Mouse (Mus musculus) erythroid progenitor cell, adult 5-6 weeks (primary cell): Measurements from ENCODE around the gene Fgfrl1. TPM values are rescaled to one million over a fixed set of nuclear protein-coding genes. Genes with fewer than 3 reads are reported as not detected.

Experiments used
- ATAC-seq: replicated peaks from 2 replicates; pipeline ENCODE4 v1.8.0; 2016; ENCODE audit warnings: moderate number of reproducible peaks, mild to moderate bottlenecking, moderate TSS enrichment, inconsistent platforms; ENCODE audit not compliant: poor library complexity, low FRiP score, severe bottlenecking
- total RNA-seq, 2 experiments: library from RNA; stranded (forward) in 1 of 2; stranded (reverse) in 1 of 2; fragments of 150-400 nt in 1 of 2; fragments of 186-747, 209-891 nt in 1 of 2; gene quantifications; 2 replicates each; pipeline versions ENCODE4 v1.2.3 to v1.2.4; 2015 to 2017; ENCODE audit warnings: low replicate concordance in 2 of 2

Gene Fgfrl1
- total RNA-seq, 2 experiments from 2014 or later, result 21.5 to 22.2 TPM

- peak; percentile 56 for ATAC-seq
Measured at GRCm38 (mm10) chr5:108694352-108695261, 2.4 kb downstream of the Fgfrl1 start.

GRCm38 (mm10) chr5:108695861-108696260 is 3.7 kb downstream of the Fgfrl1 start:
- ATAC-seq, result no peak

- no peak for ATAC-seq
Measured at GRCm38 (mm10) chr5:108696542-108696941, 4.4 kb downstream of the Fgfrl1 start.

GRCm38 (mm10) chr5:108697341-108697753 is 5.2 kb downstream of the Fgfrl1 start:
- ATAC-seq, result no peak

- no peak for ATAC-seq
Measured at GRCm38 (mm10) chr5:108700346-108700745, 8.2 kb downstream of the Fgfrl1 start.

- no peak for ATAC-seq
Measured at GRCm38 (mm10) chr5:108701341-108702021, 9.3 kb downstream of the Fgfrl1 start.

GRCm38 (mm10) chr5:108703754-108704626 is 11.8 kb downstream of the Fgfrl1 start:
- no peak for ATAC-seq

- ATAC-seq, result peak; percentile 79
Measured at GRCm38 (mm10) chr5:108707758-108708157, 15.6 kb downstream of the Fgfrl1 start.

GRCm38 (mm10) chr5:108708419-108708818 is 16.2 kb downstream of the Fgfrl1 start:
- ATAC-seq, result 0 out of 2 replicates have a peak, but pooled peaks have one; percentile 1

GRCm38 (mm10) chr5:108708981-108709731 is 17.0 kb downstream of the Fgfrl1 start:
- peak; percentile 51 for ATAC-seq

- no peak for ATAC-seq
Measured at GRCm38 (mm10) chr5:108711968-108712367, 19.8 kb downstream of the Fgfrl1 start.

- ATAC-seq, result no peak
Measured at GRCm38 (mm10) chr5:108713096-108713495, 20.9 kb downstream of the Fgfrl1 start.

- ATAC-seq, result no peak
Measured at GRCm38 (mm10) chr5:108713691-108714090, 21.5 kb downstream of the Fgfrl1 start.

GRCm38 (mm10) chr5:108714149-108714548 is 22.0 kb downstream of the Fgfrl1 start:
- no peak for ATAC-seq

GRCm38 (mm10) chr5:108715974-108716373 is 23.8 kb downstream of the Fgfrl1 start:
- ATAC-seq, result no peak

GRCm38 (mm10) chr5:108718051-108718450 is 25.9 kb downstream of the Fgfrl1 start:
- ATAC-seq, result no peak

- ATAC-seq, result peak; percentile 51; the same call in 1 of the 2 replicates
Measured at GRCm38 (mm10) chr5:108719761-108720160, 27.6 kb downstream of the Fgfrl1 start.

- ATAC-seq, result no peak
Measured at GRCm38 (mm10) chr5:108724006-108724405, 31.8 kb downstream of the Fgfrl1 start.

- ATAC-seq, result peak; percentile 83
Measured at GRCm38 (mm10) chr5:108726557-108727248, 34.5 kb downstream of the Fgfrl1 start.
